Mouse (Mus musculus) CH12.LX (cell line): ENCODE measurements around the gene Tef.

ENCODE experiments used
- BHLHE40 ChIP-seq: IDR thresholded peaks from 2 replicates; pipeline ENCODE4 v1.6.1; 2011; ENCODE audit warnings: mild to moderate bottlenecking, low read depth, low read length, improper control_type of control experiment
- CHD1 ChIP-seq: IDR thresholded peaks from 2 replicates; pipeline ENCODE4 v1.6.1; 2012; ENCODE audit warnings: low read depth, low read length, improper control_type of control experiment, inconsistent platforms
- CTCF ChIP-seq, 2 experiments: IDR thresholded peaks in 1 of 2; conservative IDR thresholded peaks in 1 of 2; 2 replicates each; pipeline ENCODE4 v1.5.1; 2011 to 2012; ENCODE audit warnings: low read depth in 2 of 2, low read length in 2 of 2, improper control_type of control experiment in 1 of 2, inconsistent platforms in 1 of 2, mild to moderate bottlenecking in 1 of 2, moderate library complexity in 1 of 2
- EP300 ChIP-seq: IDR thresholded peaks from 2 replicates; pipeline ENCODE4 v1.6.1; 2011; ENCODE audit warnings: low read length, improper control_type of control experiment
- GABPA ChIP-seq: IDR thresholded peaks from 2 replicates; pipeline ENCODE4 v1.6.1; 2012; ENCODE audit warnings: low read depth, low read length, improper control_type of control experiment, inconsistent platforms; ENCODE audit not compliant: insufficient replicate concordance
- MAFK ChIP-seq: IDR thresholded peaks from 2 replicates; pipeline ENCODE4 v1.6.1; 2011; ENCODE audit warnings: low read length, improper control_type of control experiment; ENCODE audit not compliant: insufficient replicate concordance
- MYC ChIP-seq: IDR thresholded peaks from 2 replicates; pipeline ENCODE4 v1.6.1; 2011; ENCODE audit warnings: low read depth, mild to moderate bottlenecking, improper control_type of control experiment, low read length
- NELFE ChIP-seq: IDR thresholded peaks from 2 replicates; pipeline ENCODE4 v1.6.1; 2011; ENCODE audit warnings: low read depth, low read length, improper control_type of control experiment
- NRF1 ChIP-seq: IDR thresholded peaks from 2 replicates; pipeline ENCODE4 v1.6.1; 2014; ENCODE audit warnings: low read depth, mild to moderate bottlenecking, inconsistent platforms, low read length, improper control_type of control experiment, moderate library complexity
- POLR2A ChIP-seq: IDR thresholded peaks from 2 replicates; pipeline ENCODE4 v1.6.1; 2011; ENCODE audit warnings: low read depth, mild to moderate bottlenecking, improper control_type of control experiment, low read length
- RCOR1 ChIP-seq: conservative IDR thresholded peaks from 2 replicates; pipeline ENCODE4 v1.6.1; 2012; ENCODE audit warnings: low read depth, mild to moderate bottlenecking, inconsistent platforms, low read length, improper control_type of control experiment
- UBTF ChIP-seq: IDR thresholded peaks from 2 replicates; pipeline ENCODE4 v1.6.1; 2012; ENCODE audit warnings: low read depth, mild to moderate bottlenecking, inconsistent platforms, low read length, improper control_type of control experiment, moderate library complexity
- USF1 ChIP-seq: IDR thresholded peaks from 2 replicates; pipeline ENCODE4 v1.6.1; 2014; ENCODE audit warnings: low read depth, mild to moderate bottlenecking, inconsistent platforms, low read length, improper control_type of control experiment

GRCm38 (mm10) chr15:81787525-81787924 is 14.7 kb upstream of the Tef start:
- no peak for TF ChIP-seq MAFK
- TF ChIP-seq POLR2A, result no peak
- no peak for TF ChIP-seq BHLHE40
- no peak for TF ChIP-seq NELFE
- TF ChIP-seq NRF1, result no peak
- TF ChIP-seq MYC, result no peak
- TF ChIP-seq RCOR1, result no peak
- no peak for TF ChIP-seq UBTF
- no peak for TF ChIP-seq CTCF (conservative IDR thresholded peaks at IDR 0.05 in 1 of 2, IDR thresholded peaks at IDR 0.05 in 1 of 2; ENCODE audit: low read depth in 2 of 2, low read length in 2 of 2)
- no peak for TF ChIP-seq EP300
- TF ChIP-seq GABPA, result no peak
- TF ChIP-seq CHD1, result no peak
- no peak for TF ChIP-seq USF1
